Mouse (Mus musculus) limb, embryonic 15.5 days (tissue): Measurements from ENCODE around the gene Pyy. TPM values are rescaled to one million over a fixed set of nuclear protein-coding genes. Genes with fewer than 3 reads are reported as not detected.
A peak's percentile ranks its signal among the peaks of the same experiment; 100 is the strongest.

Experiments used
- ATAC-seq: fragments of 200-750 bp; cut with Nextera tagmentation; 2 replicates; pipeline ENCODE4 v1.8.0; 2017; ENCODE audit warnings: low read depth, moderate TSS enrichment; ENCODE audit not compliant: insufficient number of reproducible peaks, low FRiP score, low TSS enrichment
- H3K27ac ChIP-seq: fragments of 300-500 bp; sonication (generic); 2 replicates; pipeline ENCODE4 v1.5.1; 2015; ENCODE audit warnings: moderate library complexity, mild to moderate bottlenecking, inconsistent platforms
- H3K27me3 ChIP-seq: fragments of 300-500 bp; sonication (generic); 2 replicates; pipeline ENCODE4 v1.6.1; 2015; ENCODE audit warnings: inconsistent platforms
- H3K36me3 ChIP-seq: fragments of 300-500 bp; sonication (generic); 2 replicates; pipeline ENCODE4 v1.6.1; 2015; ENCODE audit warnings: inconsistent platforms
- H3K4me1 ChIP-seq: fragments of 300-500 bp; sonication (generic); 2 replicates; pipeline ENCODE4 v1.6.1; 2015; ENCODE audit warnings: inconsistent platforms
- H3K4me2 ChIP-seq: fragments of 300-500 bp; sonication (generic); 2 replicates; pipeline ENCODE4 v1.6.1; 2015; ENCODE audit warnings: mild to moderate bottlenecking, inconsistent platforms
- H3K4me3 ChIP-seq: fragments of 300-500 bp; sonication (generic); 2 replicates; pipeline ENCODE4 v1.5.1; 2015; ENCODE audit warnings: mild to moderate bottlenecking, inconsistent platforms
- H3K9ac ChIP-seq: fragments of 300-500 bp; sonication (generic); 2 replicates; pipeline ENCODE4 v1.6.1; 2015; ENCODE audit warnings: inconsistent platforms
- H3K9me3 ChIP-seq: fragments of 300-500 bp; sonication (generic); 2 replicates; pipeline ENCODE4 v1.6.1; 2016; ENCODE audit warnings: inconsistent platforms
- WGBS: fragments of 180-500 bp; shearing (Covaris S2); methylation state at CpG from one replicate; pipeline ENCODE4 v1.1.7; 2015; 5-methylcytosine and 5-hydroxymethylcytosine counted together
- polyA plus RNA-seq: library from polyadenylated mRNA; unstranded; fragments of >200 nt; fragmentation: Nextera tagmentation; extraction: Ambion mirVana; gene quantifications from 2 replicates; pipeline ENCODE4 v1.2.1, GENCODE M21; 2015

Pyy gene
- polyA plus RNA-seq, 1 experiment from 2014 or later: not detected

DNA sequence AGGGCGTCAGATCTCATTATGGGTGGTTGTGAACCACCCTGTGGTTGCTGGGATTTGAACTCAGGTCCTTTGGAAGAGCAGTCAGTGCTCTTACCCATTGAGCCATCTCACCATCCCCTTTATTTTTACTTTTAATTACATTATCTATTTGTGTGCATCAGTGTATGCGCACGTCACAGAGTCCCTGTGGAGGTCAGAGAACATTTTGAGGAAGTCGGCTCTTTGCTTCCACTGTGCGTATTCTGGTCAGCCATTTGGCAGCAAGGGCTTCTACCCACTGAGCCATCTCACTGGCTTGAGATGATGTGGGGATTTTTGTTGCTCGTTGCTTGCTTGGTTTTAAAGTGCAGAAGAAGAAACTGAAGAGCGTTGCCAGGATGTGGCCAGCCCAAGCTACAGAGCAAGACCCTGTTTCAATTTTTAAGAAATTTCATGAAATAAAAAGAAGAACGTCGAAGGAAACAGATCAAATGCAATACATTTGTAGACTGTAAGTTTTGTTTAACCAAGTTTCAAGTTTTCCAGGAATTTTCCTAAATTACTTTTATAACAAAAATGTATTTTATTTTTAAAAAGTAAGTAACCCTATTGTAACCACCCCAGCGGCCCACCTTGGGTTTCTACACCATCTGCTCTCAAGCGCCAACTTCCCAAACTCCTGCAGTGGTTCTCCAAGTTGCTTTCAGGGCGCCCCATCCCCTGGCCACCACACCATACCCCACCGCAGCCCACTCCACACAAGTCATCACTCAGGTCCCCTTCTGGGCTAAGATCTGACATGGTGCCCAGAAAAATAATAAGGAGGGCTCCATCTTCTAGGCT, 30.2 kb upstream of the Pyy start:
- H3K4me2 ChIP-seq: peak overlapping the region; percentile 72
- peaks cover 5% of the 10 kb centered on the region for H3K27me3 ChIP-seq
- no peak overlapping the region for H3K27ac ChIP-seq
- H3K36me3 ChIP-seq: no peaks in the 10 kb centered on the region
- H3K9me3 ChIP-seq: no peaks in the 10 kb centered on the region
- peaks cover 7% of the 10 kb centered on the region; the same call in 1 of the 2 replicates for H3K4me1 ChIP-seq
- peak overlapping the region; percentile 33; the same call in 1 of the 2 replicates for H3K9ac ChIP-seq
- no peak for ATAC-seq
- H3K4me3 ChIP-seq: peak overlapping the region; percentile 36
- 45% methylated on average over 13 of the region's 13 CpGs for WGBS

DNA sequence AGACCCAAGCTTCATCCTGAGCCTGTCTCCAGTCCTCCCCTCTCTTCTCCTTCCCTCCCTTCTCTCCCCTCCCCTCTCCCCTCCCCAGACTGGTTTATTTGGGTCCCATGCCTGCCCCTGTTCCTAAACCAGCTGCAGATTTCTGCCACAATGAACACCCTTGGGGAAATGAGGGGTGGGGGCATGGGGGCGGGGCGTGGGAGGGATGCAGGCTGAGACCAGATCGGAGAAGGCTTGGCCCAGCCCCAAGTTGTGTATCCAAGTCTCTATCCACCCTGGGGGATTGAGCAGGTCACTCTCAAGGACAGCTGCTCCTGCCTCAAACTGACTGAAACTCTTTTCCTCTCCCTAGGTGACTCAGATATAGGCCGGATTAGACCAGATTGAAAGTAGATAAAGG, 26.9 kb upstream of the Pyy start:
- Histone ChIP-seq H3K27ac (no peak overlapping the region), H3K4me2 (no peak overlapping the region), H3K36me3 (no peaks in the 10 kb centered on the region), H3K9me3 (no peaks in the 10 kb centered on the region), H3K4me3 (no peak overlapping the region), H3K4me1 (peaks cover 7% of the 10 kb centered on the region; the same call in 1 of the 2 replicates), H3K27me3 (no peaks in the 10 kb centered on the region), H3K9ac (no peak overlapping the region)
- 13% methylated on average over 4 of the region's 4 CpGs for WGBS
- ATAC-seq: no peak

DNA sequence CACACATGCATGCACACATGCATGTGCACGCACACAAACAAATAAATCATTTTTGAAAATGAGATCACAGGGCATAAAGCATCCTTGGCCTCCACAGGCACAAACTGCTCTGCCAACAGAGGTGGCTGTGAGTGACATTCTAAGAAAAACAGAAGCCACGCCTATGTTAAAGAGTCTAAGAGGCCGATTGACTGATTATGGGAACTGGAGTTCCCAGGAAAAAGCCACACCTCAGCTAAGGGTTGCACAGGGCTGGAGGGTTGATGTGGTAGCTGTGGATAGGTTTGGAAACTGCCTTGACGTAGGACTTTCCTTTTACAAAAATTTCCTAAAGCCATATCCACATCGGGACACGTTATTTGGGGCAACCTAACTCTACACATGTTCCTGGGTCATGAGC, 9.8 kb upstream of the Pyy start:
- no peak for ATAC-seq
- Histone ChIP-seq H3K36me3 (no peaks in the 10 kb centered on the region), H3K9me3 (no peaks in the 10 kb centered on the region), H3K4me3 (no peak overlapping the region), H3K4me2 (no peak overlapping the region), H3K9ac (no peak overlapping the region), H3K27me3 (no peaks in the 10 kb centered on the region), H3K4me1 (no peaks in the 10 kb centered on the region), H3K27ac (no peak overlapping the region)
- 73% methylated on average over 6 of the region's 6 CpGs for WGBS

DNA sequence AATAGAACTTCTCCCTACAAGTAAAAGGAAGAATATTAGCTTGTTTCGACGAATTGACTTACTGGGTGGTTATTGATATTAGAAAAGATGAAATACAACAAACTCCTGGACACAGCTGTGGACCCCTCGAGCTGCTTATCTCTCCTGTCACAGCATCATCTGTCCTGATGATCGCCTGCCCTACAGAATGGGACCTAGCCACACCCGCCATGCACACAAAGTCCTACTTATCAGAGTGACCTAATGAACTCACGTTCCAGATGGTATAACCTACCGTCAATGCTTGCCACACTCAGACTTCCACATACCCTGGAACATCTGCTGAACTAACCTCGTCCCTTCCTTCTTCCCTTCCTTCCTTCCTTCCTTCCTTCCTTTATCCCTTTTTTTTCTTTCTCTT, 8.6 kb upstream of the Pyy start:
- H3K4me2 ChIP-seq: no peak overlapping the region
- no peaks in the 10 kb centered on the region for H3K4me1 ChIP-seq
- no peak for ATAC-seq
- no peaks in the 10 kb centered on the region for H3K9me3 ChIP-seq
- H3K9ac ChIP-seq: no peak overlapping the region
- no peaks in the 10 kb centered on the region for H3K27me3 ChIP-seq
- no peak overlapping the region for H3K4me3 ChIP-seq
- no peaks in the 10 kb centered on the region for H3K36me3 ChIP-seq
- 73% methylated on average over 8 of the region's 8 CpGs for WGBS
- H3K27ac ChIP-seq: no peak overlapping the region

DNA sequence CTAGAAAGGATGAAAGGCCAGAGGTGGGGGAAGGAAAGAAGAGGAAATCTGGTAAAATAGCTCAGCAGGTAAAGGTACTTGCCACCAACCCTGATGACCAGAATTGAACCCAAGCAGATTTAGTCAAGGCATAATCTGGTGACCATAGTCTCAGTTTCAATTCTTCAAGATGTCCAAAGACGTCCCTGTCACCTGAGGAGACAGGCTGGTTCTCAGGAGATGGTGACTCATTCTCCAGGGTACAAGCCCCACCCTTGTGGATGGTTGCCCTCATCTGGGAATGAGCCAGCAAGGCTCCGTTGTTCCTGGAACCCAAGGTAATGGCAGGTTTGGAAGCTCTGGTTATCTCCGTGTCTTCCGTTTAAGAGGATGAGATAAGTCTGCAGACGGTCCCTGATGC, 3.9 kb upstream of the Pyy start:
- H3K27ac ChIP-seq: no peak overlapping the region
- ATAC-seq: no peak
- H3K4me2 ChIP-seq: no peak overlapping the region
- no peaks in the 10 kb centered on the region for H3K9me3 ChIP-seq
- peaks cover 36% of the 10 kb centered on the region for H3K27me3 ChIP-seq
- 67% methylated on average over 5 of the region's 5 CpGs for WGBS
- no peak overlapping the region for H3K4me3 ChIP-seq
- H3K36me3 ChIP-seq: no peaks in the 10 kb centered on the region
- H3K9ac ChIP-seq: no peak overlapping the region
- H3K4me1 ChIP-seq: peaks cover 10% of the 10 kb centered on the region

DNA sequence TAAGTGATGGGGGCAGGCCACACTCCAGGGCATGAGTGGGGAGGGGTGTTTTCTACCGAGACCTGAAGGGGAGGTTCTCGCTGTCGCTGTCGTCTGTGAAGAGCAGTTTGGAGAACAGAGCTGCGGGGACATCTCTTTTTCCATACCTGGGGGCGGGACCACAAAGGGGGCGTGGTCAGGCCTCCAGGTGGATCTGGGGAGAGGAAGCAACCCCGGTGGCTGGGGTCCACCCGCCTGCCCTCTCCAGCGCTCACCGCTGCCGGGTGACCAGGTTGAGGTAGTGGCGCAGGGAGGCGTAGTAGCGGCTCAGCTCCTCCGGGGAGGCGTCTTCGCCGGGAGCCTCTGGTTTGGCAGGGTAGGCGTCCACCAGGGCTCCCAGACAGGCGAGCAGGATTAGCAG, 721 bp downstream of the Pyy start:
- ATAC-seq: no peak
- Histone ChIP-seq H3K36me3 (no peaks in the 10 kb centered on the region), H3K9me3 (no peaks in the 10 kb centered on the region), H3K4me2 (peak overlapping the region; percentile 25; the same call in 1 of the 2 replicates), H3K27me3 (peaks cover 68% of the 10 kb centered on the region), H3K4me1 (peaks cover 15% of the 10 kb centered on the region), H3K9ac (no peak overlapping the region), H3K4me3 (no peak overlapping the region), H3K27ac (no peak overlapping the region)
- WGBS: 2% methylated on average over 21 of the region's 21 CpGs

DNA sequence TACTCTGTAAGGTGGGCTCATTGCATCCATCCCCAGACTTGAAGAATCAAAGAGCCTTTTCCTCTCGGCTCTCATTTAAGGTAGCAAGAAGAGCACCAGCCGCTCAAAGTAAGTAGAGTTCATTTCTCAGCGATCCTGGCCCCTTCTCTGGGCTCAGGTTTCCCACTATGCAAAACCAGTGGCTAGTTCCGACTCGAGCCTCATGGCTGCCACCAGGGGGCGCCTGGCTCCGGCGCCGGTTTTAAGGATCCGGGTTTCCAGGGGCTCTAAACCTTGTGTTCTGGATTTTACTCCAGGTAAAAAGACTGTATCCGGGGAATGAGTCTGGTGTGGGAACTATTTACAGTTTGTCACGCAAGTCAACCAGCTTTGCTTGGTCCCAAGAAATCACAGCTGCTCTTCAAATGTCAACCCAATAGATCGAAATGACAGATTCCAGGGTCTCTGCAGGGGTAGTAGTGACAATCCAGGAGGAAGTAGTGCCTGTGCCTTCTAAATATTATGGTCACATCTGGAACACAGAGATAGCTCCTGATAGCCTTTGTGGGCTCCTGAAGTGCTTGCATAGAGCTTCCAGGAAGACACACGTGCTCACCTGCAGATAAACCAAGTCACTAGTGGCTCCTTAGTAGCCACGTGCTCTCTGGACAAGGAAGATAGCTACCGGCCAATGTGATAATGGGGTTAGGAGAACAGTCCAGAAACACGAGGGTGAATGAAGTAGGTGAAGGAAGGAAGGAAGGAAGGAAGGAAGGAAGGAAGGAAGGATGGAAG, 5.0 kb downstream of the Pyy start:
- Histone ChIP-seq H3K4me1 (peaks cover 12% of the 10 kb centered on the region), H3K9me3 (no peaks in the 10 kb centered on the region), H3K36me3 (no peaks in the 10 kb centered on the region), H3K9ac (no peak overlapping the region), H3K27me3 (peaks cover 55% of the 10 kb centered on the region), H3K4me2 (no peak overlapping the region), H3K4me3 (no peak overlapping the region), H3K27ac (no peak overlapping the region)
- no peak for ATAC-seq
- WGBS: 19% methylated on average over 17 of the region's 17 CpGs

DNA sequence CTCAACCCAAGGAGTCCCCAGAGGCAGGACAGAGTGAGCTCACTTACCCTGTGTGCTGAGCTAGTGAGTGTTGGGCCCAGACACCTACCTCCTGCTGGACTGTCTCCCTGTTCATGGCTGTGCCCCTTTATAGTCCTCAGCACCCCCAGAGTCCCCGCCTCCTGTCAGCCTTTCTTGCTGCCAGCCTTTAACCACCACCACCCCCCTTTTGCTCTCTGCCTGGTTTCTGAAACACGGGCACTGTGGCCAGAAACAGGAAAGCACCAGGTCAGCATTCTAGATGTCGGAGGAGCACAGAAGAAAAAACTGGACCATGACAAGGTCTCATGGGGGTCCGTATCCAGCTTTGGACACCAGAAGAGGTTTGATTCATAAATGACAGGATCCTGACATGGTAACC, 6.4 kb downstream of the Pyy start, which contains the start of gene Ppy:
Gene Ppy (minus strand): TSS at position 101 of the 400 bp plus-strand sequence.
- H3K27ac ChIP-seq: no peak within 1 kb of the TSS
- H3K9me3 ChIP-seq: no peaks in the 10 kb centered on the region
- no peak for ATAC-seq
- WGBS: 76% methylated on average over 4 of the region's 4 CpGs
- H3K4me3 ChIP-seq: no peak within 1 kb of the TSS
- H3K4me2 ChIP-seq: no peak within 1 kb of the TSS
- no peaks in the 10 kb centered on the region for H3K36me3 ChIP-seq
- H3K4me1 ChIP-seq: peaks cover 20% of the 10 kb centered on the region
- peaks cover 41% of the 10 kb centered on the region for H3K27me3 ChIP-seq
- H3K9ac ChIP-seq: no peak within 1 kb of the TSS

DNA sequence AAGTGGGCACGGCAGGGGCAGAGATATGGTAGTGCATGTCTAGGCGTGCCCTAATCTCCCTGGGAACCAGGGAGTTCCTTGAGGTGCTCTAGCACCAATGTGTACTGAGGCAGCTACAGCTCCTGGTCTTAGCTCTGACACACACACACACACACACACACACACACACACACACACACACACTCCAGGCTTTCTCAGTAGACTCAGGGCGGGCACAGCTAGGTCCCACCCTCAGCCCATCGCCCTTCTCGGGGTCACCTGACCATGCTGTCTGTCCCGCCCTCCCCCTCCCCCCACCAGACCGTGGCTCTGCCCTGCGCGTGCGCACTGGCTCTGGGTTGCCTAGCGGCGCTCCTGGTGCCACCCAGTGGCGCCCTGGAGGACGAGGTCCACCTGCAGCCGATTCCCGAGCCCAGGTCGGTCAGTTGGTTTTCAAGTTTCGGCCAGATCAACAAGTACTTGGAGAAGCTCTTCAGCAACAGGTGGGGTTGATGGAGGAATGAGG, 10.7 kb downstream of the Pyy start:
- H3K27me3 ChIP-seq: peaks cover 12% of the 10 kb centered on the region; the same call in 1 of the 2 replicates
- no peaks in the 10 kb centered on the region for H3K36me3 ChIP-seq
- peak overlapping the region; percentile 32 for H3K4me3 ChIP-seq
- ATAC-seq: peak; percentile 90
- peaks cover 17% of the 10 kb centered on the region for H3K4me1 ChIP-seq
- no peaks in the 10 kb centered on the region for H3K9me3 ChIP-seq
- 5% methylated on average over 16 of the region's 18 CpGs for WGBS
- peak overlapping the region; percentile 43; the same call in 1 of the 2 replicates for H3K27ac ChIP-seq
- no peak overlapping the region for H3K9ac ChIP-seq
- H3K4me2 ChIP-seq: peak overlapping the region; percentile 50

DNA sequence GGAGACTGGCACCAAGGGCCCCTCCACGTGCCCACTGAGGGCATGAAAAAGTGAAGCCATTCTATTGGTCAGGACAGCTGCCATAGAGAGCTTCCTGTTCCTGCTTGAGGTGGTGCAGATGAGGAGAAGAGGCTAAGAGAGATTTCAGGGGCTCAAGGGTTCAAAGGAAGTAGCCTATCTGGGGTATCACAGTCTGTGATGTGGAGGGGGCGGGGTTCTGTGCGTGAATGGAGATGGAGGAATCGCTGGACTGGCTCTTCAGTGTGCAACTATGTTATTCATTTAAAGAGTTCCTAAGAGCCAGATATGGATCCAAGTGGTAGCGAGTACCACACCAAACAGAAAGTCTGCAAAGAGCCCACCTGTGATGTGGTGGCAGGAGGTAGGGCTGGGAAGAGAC, 11.2 kb downstream of the Pyy start:
- peak overlapping the region; percentile 50 for H3K4me2 ChIP-seq
- peak overlapping the region; percentile 32 for H3K4me3 ChIP-seq
- 75% methylated on average over 5 of the region's 5 CpGs for WGBS
- H3K36me3 ChIP-seq: no peaks in the 10 kb centered on the region
- H3K27me3 ChIP-seq: peaks cover 12% of the 10 kb centered on the region; the same call in 1 of the 2 replicates
- H3K9ac ChIP-seq: no peak overlapping the region
- ATAC-seq: no peak
- peaks cover 17% of the 10 kb centered on the region for H3K4me1 ChIP-seq
- no peaks in the 10 kb centered on the region for H3K9me3 ChIP-seq
- peak overlapping the region; percentile 43; the same call in 1 of the 2 replicates for H3K27ac ChIP-seq

DNA sequence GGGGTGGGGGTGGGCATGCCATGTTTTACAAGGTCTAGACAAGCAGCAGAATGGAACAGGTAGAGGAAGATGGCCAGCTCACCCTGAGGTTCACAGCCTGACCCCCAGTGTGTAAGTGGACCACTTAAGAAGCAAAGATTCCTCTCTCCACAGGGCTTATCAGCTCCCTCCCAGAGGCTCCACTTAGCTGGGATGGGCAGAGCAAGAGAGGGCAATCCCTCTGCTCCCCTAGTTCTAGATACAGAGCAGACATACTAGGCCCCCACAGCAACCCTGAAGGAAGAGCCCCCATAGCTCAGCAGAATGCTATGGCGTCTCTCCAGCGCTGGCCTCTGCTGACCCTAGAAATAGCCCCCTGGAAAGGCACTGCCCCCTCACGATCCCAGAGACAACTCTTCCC, 12.0 kb downstream of the Pyy start:
- Histone ChIP-seq H3K4me1 (peaks cover 17% of the 10 kb centered on the region), H3K27ac (no peak overlapping the region), H3K4me3 (no peak overlapping the region), H3K9me3 (no peaks in the 10 kb centered on the region), H3K9ac (no peak overlapping the region), H3K4me2 (no peak overlapping the region), H3K27me3 (peaks cover 5% of the 10 kb centered on the region; the same call in 1 of the 2 replicates), H3K36me3 (no peaks in the 10 kb centered on the region)
- 87% methylated on average over 3 of the region's 3 CpGs for WGBS
- no peak for ATAC-seq
